Mouse (Mus musculus) liver, embryonic 11.5 days (tissue): ENCODE data around the gene Bbx. TPM values are rescaled to one million over a fixed set of nuclear protein-coding genes. Genes with fewer than 3 reads are reported as not detected.

Experiments used
- ATAC-seq: fragments of 200-750 bp; cut with Nextera tagmentation; replicated peaks from 2 replicates; pipeline ENCODE4 v1.8.0; 2017; ENCODE audit warnings: moderate number of reproducible peaks, mild to moderate bottlenecking, moderate TSS enrichment, moderate library complexity; ENCODE audit not compliant: low FRiP score
- DNase-seq: peaks from one replicate; pipeline ENCODE4 v3.0.0-alpha.2; 2017; ENCODE audit warnings: low spot score
- H3K27ac ChIP-seq: fragments of 300-500 bp; sonication (generic); 2 replicates; pipeline ENCODE4 v1.5.1; 2014; ENCODE audit warnings: mild to moderate bottlenecking, low read depth, low read length, control low read depth
- H3K27me3 ChIP-seq: fragments of 300-500 bp; sonication (generic); replicated peaks from 2 replicates; pipeline ENCODE4 v1.6.1; 2014; ENCODE audit warnings: low read length, mixed read lengths; ENCODE audit not compliant: control insufficient read depth, insufficient read depth
- H3K36me3 ChIP-seq: fragments of 300-500 bp; sonication (generic); 2 replicates; pipeline ENCODE4 v1.6.1; 2014; ENCODE audit warnings: mild to moderate bottlenecking, low read length, moderate library complexity, mixed read lengths; ENCODE audit not compliant: control insufficient read depth, insufficient read depth
- H3K4me1 ChIP-seq: fragments of 300-500 bp; sonication (generic); replicated peaks from 2 replicates; pipeline ENCODE4 v1.6.1; 2014; ENCODE audit warnings: low read length, mixed read lengths; ENCODE audit not compliant: control insufficient read depth, insufficient read depth
- H3K4me2 ChIP-seq: fragments of 300-500 bp; sonication (generic); 2 replicates; pipeline ENCODE4 v1.6.1; 2014; ENCODE audit warnings: mild to moderate bottlenecking, control low read depth, moderate library complexity
- H3K4me3 ChIP-seq: fragments of 300-500 bp; sonication (generic); 2 replicates; pipeline ENCODE4 v1.5.1; 2014; ENCODE audit warnings: low read depth, low read length, control low read depth
- H3K9ac ChIP-seq: fragments of 300-500 bp; sonication (generic); 2 replicates; pipeline ENCODE4 v1.6.1; 2014; ENCODE audit warnings: low read depth, low read length, control low read depth
- H3K9me3 ChIP-seq: fragments of 300-500 bp; sonication (generic); 2 replicates; pipeline ENCODE4 v1.6.1; 2016; ENCODE audit warnings: low read length, inconsistent platforms, mixed read lengths; ENCODE audit not compliant: control insufficient read depth
- WGBS: fragments of 180-500 bp; shearing (Covaris S2); extraction: QIAGEN DNeasy Blood & Tissue Kit; methylation state at CpG from one replicate; pipeline ENCODE4 v1.1.7; 2014; 5-methylcytosine and 5-hydroxymethylcytosine counted together
- polyA plus RNA-seq: library from polyadenylated mRNA; unstranded; fragments of >200 nt; fragmentation: Nextera tagmentation; extraction: Ambion mirVana; gene quantifications from 2 replicates; pipeline ENCODE4 v1.2.1, GENCODE M21; 2014

Bbx gene
- polyA plus RNA-seq, 1 experiment from 2014 or later = 19.6 TPM

GRCm38 (mm10) chr16:50380682-50381350 lies 51.4 kb downstream of the Bbx start:
- Histone ChIP-seq H3K9me3 (no peaks in the 10 kb centered on the region), H3K4me1 (no peaks in the 10 kb centered on the region), H3K27ac (no peak overlapping the region), H3K4me3 (no peak overlapping the region), H3K9ac (no peak overlapping the region), H3K27me3 (no peaks in the 10 kb centered on the region), H3K36me3 (no peaks in the 10 kb centered on the region), H3K4me2 (peak overlapping the region; percentile 19)
- ATAC-seq = peak; percentile 64; the same call in 1 of the 2 replicates
- DNase-seq = no peak
- WGBS = 49% methylated on average over 10 of the region's 10 CpGs

GRCm38 (mm10) chr16:50380232-50380631 lies 52.0 kb downstream of the Bbx start:
- Histone ChIP-seq H3K9ac (no peak overlapping the region), H3K4me2 (no peak overlapping the region), H3K36me3 (no peaks in the 10 kb centered on the region), H3K4me3 (no peak overlapping the region), H3K9me3 (no peaks in the 10 kb centered on the region), H3K27me3 (no peaks in the 10 kb centered on the region), H3K27ac (no peak overlapping the region), H3K4me1 (no peaks in the 10 kb centered on the region)
- no peak for ATAC-seq
- WGBS = 68% methylated on average over 7 of the region's 7 CpGs
- no peak for DNase-seq

DNA sequence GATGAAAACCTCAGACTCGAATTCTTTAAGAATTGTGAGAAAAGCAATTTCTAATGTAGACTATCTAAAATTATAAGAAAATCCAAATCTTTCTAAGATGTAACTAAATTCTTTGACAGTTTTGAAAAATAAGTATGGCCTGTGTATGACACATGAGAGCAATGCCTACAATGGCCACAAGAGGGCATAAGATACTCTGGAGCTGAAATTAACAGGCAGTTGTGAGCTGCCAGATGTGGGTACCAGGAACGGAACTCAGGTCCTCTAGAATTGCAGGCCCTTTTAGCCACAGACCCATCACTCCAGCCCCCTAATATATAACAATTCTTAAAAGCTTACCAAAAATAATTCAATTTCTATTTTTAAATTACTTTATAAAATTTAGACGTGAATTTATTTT lies 57.6 kb downstream of the Bbx start:
- no peak overlapping the region for H3K4me3 ChIP-seq
- H3K36me3 ChIP-seq = no peaks in the 10 kb centered on the region
- H3K4me1 ChIP-seq = peaks cover 5% of the 10 kb centered on the region
- H3K9ac ChIP-seq = no peak overlapping the region
- WGBS = 90% methylated on average over 3 of the region's 3 CpGs
- no peak overlapping the region for H3K4me2 ChIP-seq
- no peak for DNase-seq
- H3K9me3 ChIP-seq = no peaks in the 10 kb centered on the region
- no peak overlapping the region for H3K27ac ChIP-seq
- no peak for ATAC-seq
- no peaks in the 10 kb centered on the region for H3K27me3 ChIP-seq

- ATAC-seq (no peak), DNase-seq (no peak)
- Histone ChIP-seq H3K4me2 (no peak overlapping the region), H3K27ac (no peak overlapping the region; the same call in 1 of the 2 replicates), H3K9me3 (no peaks in the 10 kb centered on the region), H3K27me3 (no peaks in the 10 kb centered on the region), H3K9ac (no peak overlapping the region), H3K4me1 (peaks cover 5% of the 10 kb centered on the region), H3K4me3 (no peak overlapping the region), H3K36me3 (no peaks in the 10 kb centered on the region)
- 38% methylated on average over 5 of the region's 5 CpGs for WGBS
Observed at GRCm38 (mm10) chr16:50373685-50374084, 58.5 kb downstream of the Bbx start.

DNA sequence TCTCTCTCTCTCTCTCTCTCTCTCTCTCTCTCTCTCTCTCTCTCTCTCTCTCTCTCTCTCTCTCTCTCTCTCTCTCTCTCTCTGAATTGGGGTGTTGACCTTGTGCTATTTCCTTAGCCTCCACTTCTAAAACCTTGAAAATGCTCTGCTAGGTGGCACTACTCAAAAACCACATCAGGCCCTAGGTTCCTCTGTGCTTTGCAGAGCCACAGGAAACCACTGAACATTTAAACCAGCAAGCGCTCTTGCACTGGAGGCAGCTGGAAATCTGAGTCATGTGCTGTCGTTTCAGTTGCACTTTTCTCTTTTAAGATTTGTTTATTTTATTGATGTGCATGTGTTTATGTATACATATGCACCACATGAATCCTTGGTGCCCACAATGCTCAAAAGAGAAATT lies 59.6 kb downstream of the Bbx start:
- Histone ChIP-seq H3K4me2 (no peak overlapping the region), H3K4me3 (no peak overlapping the region), H3K9ac (no peak overlapping the region), H3K36me3 (no peaks in the 10 kb centered on the region), H3K27me3 (no peaks in the 10 kb centered on the region), H3K27ac (no peak overlapping the region), H3K9me3 (no peaks in the 10 kb centered on the region), H3K4me1 (peaks cover 5% of the 10 kb centered on the region)
- 41% methylated on average over 2 of the region's 2 CpGs for WGBS
- DNase-seq (no peak), ATAC-seq (no peak)

GRCm38 (mm10) chr16:50371460-50371859 lies 60.7 kb downstream of the Bbx start:
- Histone ChIP-seq H3K4me3 (no peak overlapping the region), H3K4me1 (peaks cover 10% of the 10 kb centered on the region), H3K9ac (no peak overlapping the region), H3K9me3 (no peaks in the 10 kb centered on the region), H3K36me3 (no peaks in the 10 kb centered on the region), H3K27me3 (no peaks in the 10 kb centered on the region), H3K4me2 (no peak overlapping the region), H3K27ac (no peak overlapping the region)
- peak; percentile 62 for ATAC-seq
- no peak for DNase-seq
- WGBS = 61% methylated on average over 3 of the region's 3 CpGs

DNA sequence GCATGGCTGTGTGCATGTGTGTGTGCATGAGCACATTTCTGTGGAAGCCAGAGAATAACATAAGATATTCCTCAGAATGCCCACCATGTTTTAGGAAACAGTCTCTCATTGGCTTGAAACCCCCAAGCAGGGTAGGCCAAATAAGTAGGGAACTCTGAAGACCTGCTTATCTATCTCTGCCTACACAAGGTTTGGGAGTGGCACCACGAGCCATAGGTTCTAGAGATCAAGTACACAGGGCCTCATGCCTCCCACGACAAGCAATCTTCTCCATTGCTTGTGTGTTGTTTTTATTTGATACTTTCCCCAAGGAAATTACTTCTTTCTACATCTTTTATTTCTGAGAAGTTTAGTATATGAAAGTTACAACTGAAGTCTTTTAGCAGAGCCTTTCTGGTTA lies 61.8 kb downstream of the Bbx start:
- Histone ChIP-seq H3K27me3 (no peaks in the 10 kb centered on the region), H3K36me3 (no peaks in the 10 kb centered on the region), H3K27ac (no peak overlapping the region), H3K4me2 (no peak overlapping the region), H3K4me3 (no peak overlapping the region), H3K9me3 (no peaks in the 10 kb centered on the region), H3K4me1 (peaks cover 10% of the 10 kb centered on the region), H3K9ac (no peak overlapping the region)
- ATAC-seq (peak; percentile 77), DNase-seq (no peak)
- WGBS = 52% methylated on average over 2 of the region's 2 CpGs

- 38% methylated on average over 5 of the region's 5 CpGs for WGBS
- Histone ChIP-seq H3K27me3 (no peaks in the 10 kb centered on the region), H3K4me1 (peaks cover 15% of the 10 kb centered on the region), H3K9ac (no peak overlapping the region), H3K4me3 (no peak overlapping the region), H3K4me2 (no peak overlapping the region), H3K36me3 (no peaks in the 10 kb centered on the region), H3K9me3 (no peaks in the 10 kb centered on the region), H3K27ac (no peak overlapping the region)
- DNase-seq (no peak), ATAC-seq (no peak)
Observed at GRCm38 (mm10) chr16:50366556-50366955, 65.6 kb downstream of the Bbx start.
